8 mouse cellular contexts compared by ENCODE assay signal in genomic region chr19:31342150-31342549, GRCm38 (mm10).
A peak's percentile ranks its signal among the peaks of the same experiment; 100 is the strongest.
DNase-seq lines count a peak whose midpoint lies in the region; ATAC-seq and TF ChIP-seq lines count a peak whose summit lies in the region.

No protein-coding gene starts in this region.

- peak; percentile 36; the same call in 1 of the 2 replicates for TF ChIP-seq CTCF in G1E (IDR thresholded peaks at IDR 0.05; ENCODE audit: low read depth, low read length)
- TF ChIP-seq CTCF in bone marrow macrophage, adult 2 months (IDR thresholded peaks at IDR 0.05; ENCODE audit: low read depth, low read length): peak; percentile 41; the same call in 1 of the 2 replicates

- 27% methylated on average over 4 of the region's 4 CpGs for WGBS in forebrain, embryonic 15.5 days
- WGBS in large intestine, adult 2 months: 20% methylated on average over 4 of the region's 4 CpGs

- H3K36me3 ChIP-seq in G1E (replicated peaks): no peaks in the 10 kb centered on the region
- H3K36me3 ChIP-seq in forebrain, embryonic 15.5 days: no peaks in the 10 kb centered on the region

- ATAC-seq in G1E (ENCODE audit: extremely low read depth, insufficient number of reproducible peaks, low FRiP score, poor library complexity, severe bottlenecking): no peak
- peak; percentile 71 for ATAC-seq in forebrain, embryonic 15.5 days (replicated peaks)
- ATAC-seq in neutrophil, adult 5-6 weeks (ENCODE audit: extremely low read depth, insufficient number of reproducible peaks, low FRiP score, poor library complexity, severe bottlenecking): peak; percentile 66

- peaks cover 8% of the 10 kb centered on the region; the same call in 1 of the 2 replicates for H3K27me3 ChIP-seq in G1E (ENCODE audit: insufficient read depth, low read length)
- no peaks in the 10 kb centered on the region for H3K27me3 ChIP-seq in forebrain, embryonic 15.5 days

- H3K9me3 ChIP-seq in G1E (replicated peaks): no peaks in the 10 kb centered on the region
- H3K9me3 ChIP-seq in forebrain, embryonic 15.5 days: no peaks in the 10 kb centered on the region

- intact Hi-C loops in left cerebral cortex, postnatal 14 days (cut with DNase I): loop anchor here (5.0 to 10.0 kb wide), 2 partner anchors 335 to 403 kb away; no protein-coding TSS in a partner anchor

- no peak overlapping the region for H3K4me3 ChIP-seq in G1E (ENCODE audit: low read depth, low read length)
- no peak overlapping the region for H3K4me3 ChIP-seq in bone marrow macrophage, adult 2 months (ENCODE audit: insufficient read depth, low read length)
- no peak overlapping the region for H3K4me3 ChIP-seq in forebrain, embryonic 15.5 days

- no peak for TF ChIP-seq POLR2A in bone marrow macrophage, adult 2 months (IDR thresholded peaks at IDR 0.05; ENCODE audit: borderline replicate concordance, low read depth, low read length)

- peak; percentile 8 to 35 for DNase-seq in left cerebral cortex, postnatal 14 days (ENCODE audit: low spot score in 2 of 2)
- no peak for DNase-seq in left cerebral cortex, adult 8-10 months (ENCODE audit: low spot score in 2 of 2)
- DNase-seq in G1E (ENCODE audit: low spot score): peak; percentile 20
- peak; percentile 10 for DNase-seq in large intestine, adult 2 months (ENCODE audit: low read depth, low spot score)
- no peak for DNase-seq in frontal cortex, postnatal 14 days (ENCODE audit: low spot score in 2 of 2)

- H3K4me1 ChIP-seq in G1E (ENCODE audit: insufficient read depth, low read depth, low read length): peaks cover 25% of the 10 kb centered on the region
- no peaks in the 10 kb centered on the region for H3K4me1 ChIP-seq in bone marrow macrophage, adult 2 months (ENCODE audit: control insufficient read depth, insufficient read depth, low read length)
- no peaks in the 10 kb centered on the region for H3K4me1 ChIP-seq in forebrain, embryonic 15.5 days

- no peak overlapping the region for H3K4me2 ChIP-seq in forebrain, embryonic 15.5 days (replicated peaks)

- no peak overlapping the region for H3K9ac ChIP-seq in forebrain, embryonic 15.5 days (replicated peaks)

- H3K27ac ChIP-seq in bone marrow macrophage, adult 2 months (ENCODE audit: insufficient read depth, low read depth, low read length): no peak overlapping the region
- H3K27ac ChIP-seq in forebrain, embryonic 15.5 days (replicated peaks): no peak overlapping the region

Comparison
In these comparisons a context has a peak if more than half of its experiments do, and no peak if none do; other contexts are left out.
1. DNase-seq: peak in left cerebral cortex, postnatal 14 days (2 of 2), G1E (single experiment) and large intestine, adult 2 months (single experiment); none in left cerebral cortex, adult 8-10 months (0 of 2) and frontal cortex, postnatal 14 days (0 of 2).